In the genomic region with DNA sequence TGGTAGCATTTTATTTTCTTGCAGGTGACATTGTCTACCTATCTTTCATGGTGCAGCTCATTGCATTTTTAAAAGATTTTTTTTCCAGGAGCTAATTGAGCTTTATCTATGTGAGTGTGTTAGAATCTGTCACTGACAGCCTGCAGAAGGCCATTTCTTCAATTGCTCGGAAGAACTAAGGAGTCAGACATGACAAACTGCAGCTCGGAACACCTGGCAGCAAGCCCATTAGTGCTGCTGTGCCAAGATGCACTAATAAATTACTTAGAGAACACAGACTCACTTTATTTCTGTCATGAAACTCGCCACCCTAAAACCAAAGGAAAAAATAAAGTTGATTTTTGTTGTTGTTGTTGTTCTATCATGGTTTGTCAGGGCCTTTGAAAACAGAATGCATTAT, we compare ENCODE assay signal across 9 mouse cellular contexts.
DNase-seq lines count a peak whose midpoint lies in the region; ATAC-seq lines count a peak whose summit lies in the region.
"Had no signal": no experiment of that assay in that cellular context is flagged by ENCODE, and none has a peak within 500 bp of the region (broad histone marks: within the 10 kb centered on the region; RNA-seq: fewer than 3 reads in every experiment).

No protein-coding gene starts in this region.

- ATAC-seq in heart, embryonic 12.5 days (ENCODE audit: insufficient number of reproducible peaks, low FRiP score): 0 out of 2 replicates have a peak, but pooled peaks have one; percentile 33

- H3K9me3 ChIP-seq in heart, embryonic 12.5 days (replicated peaks): no peaks in the 10 kb centered on the region
- H3K9me3 ChIP-seq: megakaryocyte, embryonic 14.5 days had no signal

- WGBS in heart, embryonic 12.5 days: 31% methylated on average over 3 of the region's 3 CpGs

- H3K27me3 ChIP-seq in heart, embryonic 12.5 days (replicated peaks): no peaks in the 10 kb centered on the region
- H3K27me3 ChIP-seq: megakaryocyte, embryonic 14.5 days had no signal

- no peak overlapping the region for H3K9ac ChIP-seq in heart, embryonic 12.5 days

- no peak overlapping the region for H3K4me2 ChIP-seq in heart, embryonic 12.5 days

- H3K4me3 ChIP-seq in heart, embryonic 12.5 days: no peak overlapping the region
- H3K4me3 ChIP-seq: megakaryocyte, embryonic 14.5 days had no signal

- DNase-seq in heart, adult 9 months (ENCODE audit: low spot score in 2 of 2): no peak
- DNase-seq in 3T3-L1 (ENCODE audit: low read depth, low spot score): peak; percentile 70
- peak; percentile 82 for DNase-seq in adrenal gland, adult 8-10 months
- peak; percentile 69 for DNase-seq in kidney, adult 9 months
- peak; percentile 73 for DNase-seq in ovary, postnatal 14 days (ENCODE audit: low spot score)
- DNase-seq in spleen, postnatal 4 days (ENCODE audit: low spot score in 2 of 2): no peak
- DNase-seq in cerebellum, adult 8-10 months: no peak

- no peak overlapping the region for H3K27ac ChIP-seq in heart, embryonic 12.5 days (ENCODE audit: poor library complexity, severe bottlenecking)

- peaks cover 10% of the 10 kb centered on the region for H3K4me1 ChIP-seq in heart, embryonic 12.5 days (replicated peaks)
- H3K4me1 ChIP-seq: megakaryocyte, embryonic 14.5 days had no signal

- no peaks in the 10 kb centered on the region for H3K36me3 ChIP-seq in heart, embryonic 12.5 days

Comparison
In these comparisons a context has a peak if more than half of its experiments do, and no peak if none do; other contexts are left out.
1. DNase-seq: peak in 3T3-L1 (single experiment), adrenal gland, adult 8-10 months (single experiment), kidney, adult 9 months (single experiment) and ovary, postnatal 14 days (single experiment); none in heart, adult 9 months (0 of 2), spleen, postnatal 4 days (0 of 2) and cerebellum, adult 8-10 months (single experiment).